Mouse (Mus musculus): Measurements from ENCODE around the gene Tpbgl. TPM values are rescaled to one million over a fixed set of nuclear protein-coding genes. Genes with fewer than 3 reads are reported as not detected.

Tpbgl gene
- total and polyA plus RNA-seq, 2 experiments from 2014 or later = 0.98 to 6.4 TPM

DNA sequence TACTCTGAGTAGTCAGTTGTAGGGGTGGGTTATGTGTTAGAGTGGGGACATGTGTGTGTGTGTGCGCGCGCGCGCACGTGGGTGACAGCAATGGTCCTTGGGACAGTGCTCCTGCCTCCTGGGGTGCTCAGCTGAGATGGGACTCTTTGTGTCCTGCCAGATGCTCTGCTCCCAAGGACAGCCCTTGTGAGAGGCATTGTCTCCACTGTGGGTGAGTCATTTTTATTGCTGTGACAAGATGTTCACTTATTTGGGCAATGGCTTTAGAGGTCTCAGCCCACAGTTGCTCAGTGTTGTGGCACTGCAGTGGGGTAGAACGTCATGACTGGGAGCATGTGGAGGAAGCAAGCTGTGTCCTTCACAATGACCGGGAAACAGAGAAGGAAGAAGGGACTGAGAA is 40.9 kb downstream of the Tpbgl start:
- Histone ChIP-seq H3K4me3 (ENCODE audit: low read depth, low read length) (no peak overlapping the region), H3K9me3 (replicated peaks; ENCODE audit: control insufficient read depth, low read length) (no peaks in the 10 kb centered on the region), H3K27ac (ENCODE audit: low read depth) (no peak overlapping the region), H3K4me1 (ENCODE audit: control insufficient read depth, insufficient read depth) (no peaks in the 10 kb centered on the region), H3K27me3 (ENCODE audit: control insufficient read depth, insufficient read depth, low read length) (no peaks in the 10 kb centered on the region), H3K9ac (replicated peaks; ENCODE audit: low read depth, low read length) (no peak overlapping the region), H3K36me3 (replicated peaks; ENCODE audit: control insufficient read depth, insufficient read depth, low read length) (peaks cover 21% of the 10 kb centered on the region; the same call in 1 of the 2 replicates), H3K4me2 (ENCODE audit: low read depth, low read length) (no peak overlapping the region)
- 93% methylated on average over 8 of the region's 8 CpGs for WGBS
- DNase-seq (ENCODE audit: low spot score) (no peak), ATAC-seq (ENCODE audit: insufficient read depth, low read depth) (no peak)
- TF ChIP-seq CTCF (IDR thresholded peaks at IDR 0.05; ENCODE audit: low read depth) (no peak), EP300 (IDR thresholded peaks at IDR 0.05; ENCODE audit: low read depth) (no peak)

DNA sequence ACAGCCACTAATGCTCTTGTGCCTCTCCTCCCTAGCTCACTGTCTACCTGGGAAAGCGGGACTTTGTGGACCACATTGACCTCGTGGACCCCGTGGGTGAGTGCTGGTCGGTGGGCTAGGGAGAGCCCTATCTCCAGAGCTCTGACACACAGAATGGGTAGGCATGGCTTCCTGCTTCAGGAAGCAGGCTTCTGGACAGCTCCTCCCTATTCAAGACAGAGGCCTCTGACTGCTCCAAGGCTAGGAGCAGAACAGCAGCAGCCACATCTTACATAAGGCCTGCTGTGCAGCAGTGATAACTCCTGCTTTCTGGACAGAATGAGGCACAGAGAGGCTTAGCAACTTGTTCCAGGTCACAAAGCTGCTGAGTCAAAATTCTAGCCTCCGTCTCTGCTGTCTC is 43.3 kb downstream of the Tpbgl start:
- H3K27ac ChIP-seq (ENCODE audit: low read depth) = no peak overlapping the region
- no peak overlapping the region for H3K4me3 ChIP-seq (ENCODE audit: low read depth, low read length)
- ATAC-seq (ENCODE audit: insufficient read depth, low read depth) = no peak
- H3K4me1 ChIP-seq (ENCODE audit: control insufficient read depth, insufficient read depth) = 0 out of 2 replicates have a peak, but pooled peaks cover 7% of the 10 kb centered on the region
- no peak overlapping the region for H3K4me2 ChIP-seq (ENCODE audit: low read depth, low read length)
- H3K9me3 ChIP-seq (replicated peaks; ENCODE audit: control insufficient read depth, low read length) = no peaks in the 10 kb centered on the region
- no peak overlapping the region for H3K9ac ChIP-seq (replicated peaks; ENCODE audit: low read depth, low read length)
- 67% methylated on average over 5 of the region's 5 CpGs for WGBS
- no peak for DNase-seq (ENCODE audit: low spot score)
- H3K27me3 ChIP-seq (ENCODE audit: control insufficient read depth, insufficient read depth, low read length) = no peaks in the 10 kb centered on the region
- TF ChIP-seq EP300 (IDR thresholded peaks at IDR 0.05; ENCODE audit: low read depth) = no peak
- no peak for TF ChIP-seq CTCF (IDR thresholded peaks at IDR 0.05; ENCODE audit: low read depth)
- H3K36me3 ChIP-seq (replicated peaks; ENCODE audit: control insufficient read depth, insufficient read depth, low read length) = 0 out of 2 replicates have a peak, but pooled peaks cover 21% of the 10 kb centered on the region

DNA sequence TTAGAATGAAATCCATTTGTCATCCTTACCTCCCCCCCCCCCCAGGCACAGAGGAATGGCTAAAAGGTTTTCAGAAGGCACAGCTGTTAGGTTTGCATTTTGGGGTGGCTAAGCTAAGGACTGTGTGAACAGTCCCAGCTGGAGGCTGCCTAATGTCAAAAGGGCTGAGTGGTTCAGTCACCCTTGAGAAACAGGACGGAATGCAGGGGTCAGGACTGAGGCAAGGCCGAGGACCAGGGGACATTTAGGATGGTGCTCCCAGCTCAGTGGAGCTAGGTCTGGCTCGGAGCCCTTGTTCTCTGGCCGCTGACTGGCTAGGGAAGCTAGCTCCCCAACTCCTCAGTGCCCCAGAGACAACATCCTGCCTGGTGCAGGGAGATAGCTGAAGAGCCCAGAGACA is 44.0 kb downstream of the Tpbgl start:
- 50% methylated on average over 4 of the region's 4 CpGs for WGBS
- no peak for ATAC-seq (ENCODE audit: insufficient read depth, low read depth)
- no peak overlapping the region for H3K27ac ChIP-seq (ENCODE audit: low read depth)

DNA sequence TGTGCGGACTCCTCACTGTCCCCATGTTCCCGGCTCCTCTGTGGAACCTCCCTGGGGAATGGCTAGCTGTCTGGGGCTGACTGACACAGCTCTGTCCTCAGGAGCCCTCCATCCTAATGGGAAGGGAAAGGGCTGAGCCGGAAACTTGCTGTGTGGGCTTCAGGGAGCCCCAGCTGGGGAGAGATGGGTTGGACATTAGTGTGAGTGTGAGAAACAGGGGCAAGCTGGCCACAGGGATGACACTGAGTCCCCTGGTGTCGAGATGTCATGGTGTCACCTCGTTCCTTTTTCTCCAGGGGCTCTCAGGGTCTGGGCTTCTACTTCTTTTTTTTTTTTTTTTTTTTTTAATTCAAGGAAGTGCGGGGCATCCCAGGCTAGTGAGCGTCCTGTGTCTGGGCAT is 44.6 kb downstream of the Tpbgl start:
- H3K4me1 ChIP-seq (ENCODE audit: control insufficient read depth, insufficient read depth) = 0 out of 2 replicates have a peak, but pooled peaks cover 7% of the 10 kb centered on the region
- TF ChIP-seq EP300 (IDR thresholded peaks at IDR 0.05; ENCODE audit: low read depth) = no peak
- no peak for TF ChIP-seq CTCF (IDR thresholded peaks at IDR 0.05; ENCODE audit: low read depth)
- ATAC-seq (ENCODE audit: insufficient read depth, low read depth) = no peak
- no peaks in the 10 kb centered on the region for H3K27me3 ChIP-seq (ENCODE audit: control insufficient read depth, insufficient read depth, low read length)
- 59% methylated on average over 6 of the region's 7 CpGs for WGBS
- no peak for DNase-seq (ENCODE audit: low spot score)
- no peaks in the 10 kb centered on the region for H3K9me3 ChIP-seq (replicated peaks; ENCODE audit: control insufficient read depth, low read length)
- no peak overlapping the region for H3K4me3 ChIP-seq (ENCODE audit: low read depth, low read length)
- H3K9ac ChIP-seq (replicated peaks; ENCODE audit: low read depth, low read length) = no peak overlapping the region
- H3K36me3 ChIP-seq (replicated peaks; ENCODE audit: control insufficient read depth, insufficient read depth, low read length) = 0 out of 2 replicates have a peak, but pooled peaks cover 14% of the 10 kb centered on the region
- H3K4me2 ChIP-seq (ENCODE audit: low read depth, low read length) = no peak overlapping the region
- H3K27ac ChIP-seq (ENCODE audit: low read depth) = no peak overlapping the region

More for the DNA sequence above, 44.0 kb downstream of the Tpbgl start:
- Histone ChIP-seq H3K9me3 (replicated peaks; ENCODE audit: control insufficient read depth, low read length) (no peaks in the 10 kb centered on the region), H3K4me1 (ENCODE audit: control insufficient read depth, insufficient read depth) (0 out of 2 replicates have a peak, but pooled peaks cover 7% of the 10 kb centered on the region), H3K4me3 (ENCODE audit: low read depth, low read length) (no peak overlapping the region), H3K36me3 (replicated peaks; ENCODE audit: control insufficient read depth, insufficient read depth, low read length) (0 out of 2 replicates have a peak, but pooled peaks cover 17% of the 10 kb centered on the region), H3K9ac (replicated peaks; ENCODE audit: low read depth, low read length) (no peak overlapping the region), H3K4me2 (ENCODE audit: low read depth, low read length) (no peak overlapping the region), H3K27me3 (ENCODE audit: control insufficient read depth, insufficient read depth, low read length) (no peaks in the 10 kb centered on the region)
- DNase-seq (ENCODE audit: low spot score) = no peak
- TF ChIP-seq CTCF (IDR thresholded peaks at IDR 0.05; ENCODE audit: low read depth) (no peak), EP300 (IDR thresholded peaks at IDR 0.05; ENCODE audit: low read depth) (no peak)

DNA sequence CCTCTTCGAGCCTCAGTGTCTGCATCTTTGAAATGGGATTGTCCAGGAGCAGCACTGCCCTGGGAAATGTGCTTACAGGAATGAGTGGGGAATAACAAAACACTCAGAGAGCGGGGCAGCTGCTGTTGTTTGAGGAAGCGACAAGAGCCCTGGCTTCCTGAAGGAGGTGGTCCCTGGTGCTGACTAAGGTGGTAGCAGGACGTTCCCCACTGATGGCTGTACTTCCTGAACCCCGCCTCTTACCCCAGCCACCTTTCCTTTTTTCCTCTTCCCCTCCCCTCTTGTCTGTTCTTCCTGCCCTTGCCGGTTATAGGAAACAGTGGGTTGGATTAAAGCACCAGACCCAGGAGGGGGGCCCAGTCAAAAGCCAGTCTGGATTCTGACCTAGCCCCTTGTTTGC is 46.7 kb downstream of the Tpbgl start:
- H3K27ac ChIP-seq (ENCODE audit: low read depth) = no peak overlapping the region
- no peak for DNase-seq (ENCODE audit: low spot score)

More for the DNA sequence above, 46.7 kb downstream of the Tpbgl start:
- H3K9me3 ChIP-seq (replicated peaks; ENCODE audit: control insufficient read depth, low read length) = no peaks in the 10 kb centered on the region
- H3K4me3 ChIP-seq (ENCODE audit: low read depth, low read length) = no peak overlapping the region
- H3K36me3 ChIP-seq (replicated peaks; ENCODE audit: control insufficient read depth, insufficient read depth, low read length) = 0 out of 2 replicates have a peak, but pooled peaks cover 7% of the 10 kb centered on the region
- no peak for TF ChIP-seq EP300 (IDR thresholded peaks at IDR 0.05; ENCODE audit: low read depth)
- no peak for TF ChIP-seq CTCF (IDR thresholded peaks at IDR 0.05; ENCODE audit: low read depth)
- H3K9ac ChIP-seq (replicated peaks; ENCODE audit: low read depth, low read length) = no peak overlapping the region
- no peaks in the 10 kb centered on the region for H3K27me3 ChIP-seq (ENCODE audit: control insufficient read depth, insufficient read depth, low read length)
- H3K4me1 ChIP-seq (ENCODE audit: control insufficient read depth, insufficient read depth) = 0 out of 2 replicates have a peak, but pooled peaks cover 7% of the 10 kb centered on the region
- WGBS = 33% methylated on average over 6 of the region's 6 CpGs
- no peak overlapping the region for H3K4me2 ChIP-seq (ENCODE audit: low read depth, low read length)
- 0 out of 2 replicates have a peak, but pooled peaks have one; percentile 8 for ATAC-seq (ENCODE audit: insufficient read depth, low read depth)

Measured in heart, postnatal 0 days (tissue).